ENCODE assay signal across 23 mouse cellular contexts in the genomic region with DNA sequence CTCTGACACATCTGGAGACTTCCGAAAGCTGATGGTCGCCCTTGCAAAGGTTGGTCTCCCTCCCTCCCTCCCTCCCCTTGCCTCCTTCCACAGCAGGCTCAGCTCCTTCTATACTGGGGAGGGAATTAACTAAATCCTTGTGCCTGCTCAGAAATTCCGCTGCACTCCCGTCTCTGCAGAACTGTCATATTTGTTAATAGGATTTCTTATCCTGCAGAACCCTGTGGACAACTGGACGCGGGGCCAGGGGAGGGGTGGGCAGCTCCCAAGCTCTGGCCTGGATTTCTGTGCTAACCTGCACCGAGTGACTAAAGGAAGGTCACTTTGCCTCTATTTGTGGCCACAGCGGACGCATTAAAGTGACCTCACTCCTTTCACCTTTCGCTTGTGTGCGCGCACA. TPM values are rescaled to one million over a fixed set of nuclear protein-coding genes. Genes with fewer than 3 reads are reported as not detected.
DNase-seq lines count a peak whose midpoint lies in the region; ATAC-seq and TF ChIP-seq lines count a peak whose summit lies in the region.
"Had no signal": no experiment of that assay in that cellular context is flagged by ENCODE, and none has a peak within 500 bp of the region (broad histone marks: within the 10 kb centered on the region; RNA-seq: fewer than 3 reads in every experiment).

No protein-coding gene starts in this region.

- peak overlapping the region; percentile 3; the same call in 1 of the 2 replicates for H3K27ac ChIP-seq in midbrain, embryonic 10.5 days (replicated peaks)
- H3K27ac ChIP-seq in midbrain, postnatal 0 days (ENCODE audit: low read depth, low read length): no peak overlapping the region
- no peak overlapping the region for H3K27ac ChIP-seq in midbrain, embryonic 16.5 days (ENCODE audit: low read length)
- H3K27ac ChIP-seq: forebrain, embryonic 15.5 days; heart, embryonic 15.5 days; hindbrain, embryonic 10.5 days; hindbrain, embryonic 14.5 days had no signal

- no peak overlapping the region for H3K4me3 ChIP-seq in midbrain, embryonic 10.5 days
- no peak overlapping the region for H3K4me3 ChIP-seq in midbrain, postnatal 0 days (ENCODE audit: low read depth, low read length)
- H3K4me3 ChIP-seq in midbrain, embryonic 16.5 days (ENCODE audit: low read depth, low read length): no peak overlapping the region
- H3K4me3 ChIP-seq: forebrain, embryonic 15.5 days; heart, embryonic 12.5 days; heart, embryonic 15.5 days; hindbrain, embryonic 10.5 days had no signal

- no peak overlapping the region for H3K9ac ChIP-seq in midbrain, postnatal 0 days (replicated peaks; ENCODE audit: low read length, poor library complexity, severe bottlenecking)
- no peak overlapping the region for H3K9ac ChIP-seq in midbrain, embryonic 16.5 days (ENCODE audit: low read depth, low read length)
- H3K9ac ChIP-seq: forebrain, embryonic 15.5 days; heart, embryonic 12.5 days; heart, embryonic 15.5 days; hindbrain, embryonic 14.5 days had no signal

- 50% methylated on average over 12 of the region's 12 CpGs for WGBS in midbrain, embryonic 10.5 days
- WGBS in midbrain, postnatal 0 days: 40% methylated on average over 12 of the region's 12 CpGs
- 43% methylated on average over 12 of the region's 12 CpGs for WGBS in midbrain, embryonic 16.5 days

- H3K9me3 ChIP-seq in midbrain, embryonic 10.5 days (replicated peaks): no peaks in the 10 kb centered on the region
- no peaks in the 10 kb centered on the region for H3K9me3 ChIP-seq in midbrain, postnatal 0 days (ENCODE audit: low read length)
- no peaks in the 10 kb centered on the region for H3K9me3 ChIP-seq in midbrain, embryonic 16.5 days (replicated peaks; ENCODE audit: control insufficient read depth, low read length, poor library complexity, severe bottlenecking)
- H3K9me3 ChIP-seq: forebrain, embryonic 15.5 days; heart, embryonic 12.5 days; heart, embryonic 15.5 days; hindbrain, embryonic 10.5 days had no signal

- peak; percentile 17 to 25 for DNase-seq in cerebellum, postnatal 10 days
- no peak for DNase-seq in cerebellum, adult 18-20 months
- no peak for DNase-seq in midbrain, embryonic 10.5 days (ENCODE audit: low spot score)
- DNase-seq in midbrain, postnatal 0 days (ENCODE audit: low spot score): no peak
- DNase-seq in retina, postnatal 7 days (ENCODE audit: low read depth, low spot score): peak; percentile 53
- DNase-seq in adrenal gland, postnatal 36 days: no peak
- DNase-seq: adrenal gland, adult 8-10 months; adrenal gland, postnatal 25 days; cerebellum, adult 2 months; cerebellum, adult 9-11 months; cerebellum, postnatal 36 days; embryo, embryonic 11 days; gastrocnemius, postnatal 25 days; heart, adult 18-20 months; heart, postnatal 10 days; heart, postnatal 36 days had no signal

- H3K4me2 ChIP-seq in midbrain, postnatal 0 days (ENCODE audit: low read depth, low read length, poor library complexity, severe bottlenecking): no peak overlapping the region
- H3K4me2 ChIP-seq in midbrain, embryonic 16.5 days (ENCODE audit: low read length): no peak overlapping the region
- H3K4me2 ChIP-seq: forebrain, embryonic 15.5 days; heart, embryonic 12.5 days; heart, embryonic 15.5 days; hindbrain, embryonic 14.5 days had no signal

- no peak for ATAC-seq in midbrain, postnatal 0 days (ENCODE audit: low FRiP score)
- ATAC-seq in midbrain, embryonic 16.5 days: peak; percentile 26; the same call in 1 of the 2 replicates
- ATAC-seq: activated CD4-positive, CD25-positive, alpha-beta regulatory T cell, adult 4 months; forebrain, embryonic 15.5 days had no signal

- H3K4me1 ChIP-seq in midbrain, embryonic 10.5 days: peaks cover 28% of the 10 kb centered on the region
- H3K4me1 ChIP-seq in midbrain, postnatal 0 days (ENCODE audit: insufficient read depth, low read length): no peaks in the 10 kb centered on the region
- peaks cover 5% of the 10 kb centered on the region; the same call in 1 of the 2 replicates for H3K4me1 ChIP-seq in midbrain, embryonic 16.5 days (ENCODE audit: control insufficient read depth, insufficient read depth, low read length)
- H3K4me1 ChIP-seq: forebrain, embryonic 15.5 days had no signal

- no peak for TF ChIP-seq CTCF in midbrain, postnatal 0 days (IDR thresholded peaks at IDR 0.05)

- H3K27me3 ChIP-seq in midbrain, embryonic 10.5 days (ENCODE audit: low read depth, poor library complexity, severe bottlenecking): peaks cover 5% of the 10 kb centered on the region; the same call in 1 of the 2 replicates
- H3K27me3 ChIP-seq in midbrain, postnatal 0 days (ENCODE audit: insufficient read depth, low read length): no peaks in the 10 kb centered on the region
- H3K27me3 ChIP-seq in midbrain, embryonic 16.5 days (ENCODE audit: control insufficient read depth, insufficient read depth, low read depth, low read length): no peaks in the 10 kb centered on the region; the same call in 1 of the 2 replicates
- H3K27me3 ChIP-seq: forebrain, embryonic 15.5 days; heart, embryonic 12.5 days; heart, embryonic 15.5 days had no signal

- no peaks in the 10 kb centered on the region for H3K36me3 ChIP-seq in midbrain, embryonic 10.5 days
- H3K36me3 ChIP-seq in midbrain, postnatal 0 days (ENCODE audit: insufficient read depth, low read length): no peaks in the 10 kb centered on the region
- no peaks in the 10 kb centered on the region for H3K36me3 ChIP-seq in midbrain, embryonic 16.5 days (ENCODE audit: control insufficient read depth, insufficient read depth, low read length)
- H3K36me3 ChIP-seq: forebrain, embryonic 15.5 days; hindbrain, embryonic 10.5 days had no signal

RNA-seq across cellular contexts. Expression of gene Anxa2, which starts 30.4 kb away (rescaled TPM):
- 133 and 178 TPM in 2 replicates for polyA plus RNA-seq in midbrain, embryonic 10.5 days (2016; fragmentation: Nextera tagmentation; extraction: Ambion mirVana)
- total RNA-seq in midbrain, postnatal 0 days (2014; rRNA removed): 68.4 and 73.2 TPM in 2 replicates
- polyA plus RNA-seq in midbrain, postnatal 0 days (2015; fragmentation: Nextera tagmentation; extraction: Ambion mirVana): 69.2 and 79.1 TPM in 2 replicates
- polyA plus RNA-seq in midbrain, embryonic 16.5 days (2015; fragmentation: Nextera tagmentation; extraction: Ambion mirVana): 95.3 and 96.4 TPM in 2 replicates
- 100 to 1,000 TPM; 396 to 515 TPM for total RNA-seq in adrenal gland, postnatal 36 days (2021)

Comparison
In these comparisons a context has a peak if more than half of its experiments do, and no peak if none do; other contexts are left out.
1. DNase-seq: peak in cerebellum, postnatal 10 days (2 of 2) and retina, postnatal 7 days (single experiment); none in cerebellum, adult 18-20 months (0 of 2), midbrain, embryonic 10.5 days (single experiment), midbrain, postnatal 0 days (single experiment) and adrenal gland, postnatal 36 days (0 of 2).